ENCODE assay signal across 10 mouse cellular contexts in the genomic region with DNA sequence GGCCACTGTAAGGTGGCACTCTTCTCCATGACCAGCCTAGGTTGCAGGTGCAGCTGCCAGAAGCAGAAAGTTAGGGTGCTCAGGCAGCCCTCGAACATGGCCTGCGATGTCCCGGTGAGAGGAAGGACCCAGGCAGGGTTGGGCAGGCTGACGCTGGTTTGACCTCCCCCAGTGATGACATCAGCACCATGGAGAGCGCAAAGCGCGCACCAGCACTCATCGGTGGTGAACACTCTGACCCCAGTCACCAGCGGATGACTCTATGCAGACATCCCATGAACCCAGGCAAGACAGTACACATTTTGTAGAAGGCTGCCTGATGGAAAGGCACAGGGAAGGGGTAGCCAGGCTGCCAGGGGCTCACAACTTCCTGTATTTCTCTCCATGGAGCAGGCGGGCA.
DNase-seq lines count a peak whose midpoint lies in the region; ATAC-seq lines count a peak whose summit lies in the region.
"Had no signal": no experiment of that assay in that cellular context is flagged by ENCODE, and none has a peak within 500 bp of the region (broad histone marks: within the 10 kb centered on the region; RNA-seq: fewer than 3 reads in every experiment).

No protein-coding gene starts in this region.

- peak; percentile 32 for DNase-seq in CD4-positive, CD25-positive, alpha-beta regulatory T cell, adult 2 months (ENCODE audit: low read depth, low spot score)
- DNase-seq in ovary, postnatal 36 days (ENCODE audit: low spot score): peak; percentile 45
- DNase-seq in ovary, adult 18-20 months (ENCODE audit: low spot score): no peak
- DNase-seq in limb, embryonic 11.5 days (ENCODE audit: low spot score): peak; percentile 89
- DNase-seq in thymus, postnatal 0 days (ENCODE audit: low spot score): peak; percentile 42
- no peak for DNase-seq in right cerebral cortex, postnatal 14 days
- no peak for DNase-seq in cerebellum, postnatal 25 days

- 2% methylated on average over 10 of the region's 10 CpGs for WGBS in limb, embryonic 11.5 days

- 0 out of 2 replicates have a peak, but pooled peaks cover 2% of the 10 kb centered on the region for H3K27me3 ChIP-seq in limb, embryonic 11.5 days (ENCODE audit: control insufficient read depth, insufficient read depth, low read length)
- H3K27me3 ChIP-seq: embryonic facial prominence, embryonic 15.5 days had no signal

- no peak overlapping the region for H3K9ac ChIP-seq in limb, embryonic 11.5 days (ENCODE audit: low read length)
- H3K9ac ChIP-seq: embryonic facial prominence, embryonic 15.5 days had no signal

- H3K36me3 ChIP-seq in limb, embryonic 11.5 days (ENCODE audit: control insufficient read depth, insufficient read depth, low read length): no peaks in the 10 kb centered on the region
- H3K36me3 ChIP-seq: embryonic facial prominence, embryonic 15.5 days had no signal

- no peak for ATAC-seq in CD4-positive, CD25-positive, alpha-beta regulatory T cell, adult 4 months
- no peak for ATAC-seq in limb, embryonic 11.5 days (ENCODE audit: insufficient number of reproducible peaks, low FRiP score, low TSS enrichment, low read depth)

- H3K4me1 ChIP-seq in limb, embryonic 11.5 days (ENCODE audit: control insufficient read depth, insufficient read depth, low read length): no peaks in the 10 kb centered on the region
- H3K4me1 ChIP-seq: embryonic facial prominence, embryonic 15.5 days had no signal

- no peak overlapping the region for H3K4me3 ChIP-seq in limb, embryonic 11.5 days (ENCODE audit: low read depth, low read length)
- H3K4me3 ChIP-seq: embryonic facial prominence, embryonic 15.5 days; megakaryocyte, embryonic 14.5 days had no signal

- H3K9me3 ChIP-seq in limb, embryonic 11.5 days (ENCODE audit: control insufficient read depth, low read length): no peaks in the 10 kb centered on the region
- H3K9me3 ChIP-seq: embryonic facial prominence, embryonic 15.5 days had no signal

- no peak overlapping the region for H3K4me2 ChIP-seq in limb, embryonic 11.5 days (ENCODE audit: low read depth, severe bottlenecking)
- H3K4me2 ChIP-seq: embryonic facial prominence, embryonic 15.5 days had no signal

- no peak overlapping the region for H3K27ac ChIP-seq in limb, embryonic 11.5 days (replicated peaks; ENCODE audit: low read depth, low read length)
- H3K27ac ChIP-seq: embryonic facial prominence, embryonic 15.5 days had no signal

Comparison
In these comparisons a context has a peak if more than half of its experiments do, and no peak if none do; other contexts are left out.
1. DNase-seq: peak in CD4-positive, CD25-positive, alpha-beta regulatory T cell, adult 2 months (single experiment), ovary, postnatal 36 days (single experiment), limb, embryonic 11.5 days (single experiment) and thymus, postnatal 0 days (single experiment); none in ovary, adult 18-20 months (single experiment), right cerebral cortex, postnatal 14 days (single experiment) and cerebellum, postnatal 25 days (0 of 2).